Mouse (Mus musculus): ENCODE measurements around the gene Prkcq.

The Prkcq gene

GRCm38 (mm10) chr2:11171754-11172501 is at the start of gene Prkcq:
Gene Prkcq (plus strand): TSS chr2:11172108.
- DNase-seq: peak; percentile 17

DNA sequence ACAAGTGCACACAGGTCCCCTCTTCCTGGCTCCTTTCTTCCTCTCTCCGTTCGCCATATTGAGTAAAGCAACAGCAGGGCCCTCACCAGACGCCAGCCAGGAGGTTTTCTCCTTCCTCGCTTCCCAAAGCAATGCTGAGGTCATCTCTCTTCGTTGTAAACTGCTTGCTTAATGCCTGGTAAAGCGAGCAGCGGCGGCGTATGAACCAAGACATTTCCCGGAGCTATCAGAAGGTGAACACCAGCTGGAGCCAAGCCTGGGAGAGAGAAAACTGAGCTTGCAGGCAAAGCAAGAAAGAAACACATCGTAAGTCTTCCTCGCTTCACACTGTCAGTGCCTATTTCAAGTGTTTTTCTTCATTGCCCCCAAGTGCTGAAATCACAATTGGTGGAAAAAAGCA is 41.0 kb upstream of the Prkcq start:
- no peak for DNase-seq

- DNase-seq: no peak
Observed at GRCm38 (mm10) chr2:11135718-11136117, 36.2 kb upstream of the Prkcq start.

GRCm38 (mm10) chr2:11138076-11138475 is 33.8 kb upstream of the Prkcq start:
- DNase-seq: no peak

GRCm38 (mm10) chr2:11139518-11140152 is 32.3 kb upstream of the Prkcq start:
- DNase-seq: no peak

GRCm38 (mm10) chr2:11140385-11140784 is 31.5 kb upstream of the Prkcq start:
- DNase-seq: no peak

DNA sequence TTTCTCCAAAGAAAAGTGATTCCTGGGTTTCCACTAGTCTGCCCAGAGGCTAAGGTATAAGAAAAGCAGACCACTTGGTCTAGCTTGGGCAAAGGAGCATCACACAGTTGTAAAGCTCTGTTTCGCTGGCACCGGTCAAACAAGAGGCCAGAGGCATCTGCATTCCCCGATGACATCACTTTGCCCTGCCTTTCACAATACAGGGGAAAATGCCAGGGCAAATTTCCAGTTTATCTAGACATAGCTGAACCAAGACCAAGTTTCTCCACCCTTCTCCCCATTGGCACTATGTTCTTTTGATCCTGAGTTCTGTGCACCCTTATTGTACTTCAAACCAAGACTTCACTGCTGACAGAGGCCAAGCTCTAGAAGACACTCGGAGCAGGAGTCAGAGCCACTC is 22.8 kb upstream of the Prkcq start:
- no peak for DNase-seq

GRCm38 (mm10) chr2:11150975-11151374 is 20.9 kb upstream of the Prkcq start:
- DNase-seq: no peak

GRCm38 (mm10) chr2:11151655-11152323 is 20.1 kb upstream of the Prkcq start:
- no peak for DNase-seq

- no peak for DNase-seq
Observed at GRCm38 (mm10) chr2:11159641-11160040, 12.3 kb upstream of the Prkcq start.

- no peak for DNase-seq
Observed at GRCm38 (mm10) chr2:11160696-11161095, 11.2 kb upstream of the Prkcq start.

- no peak for DNase-seq
Observed at GRCm38 (mm10) chr2:11161336-11161735, 10.6 kb upstream of the Prkcq start.

GRCm38 (mm10) chr2:11162701-11163100 is 9.2 kb upstream of the Prkcq start:
- DNase-seq: no peak

DNA sequence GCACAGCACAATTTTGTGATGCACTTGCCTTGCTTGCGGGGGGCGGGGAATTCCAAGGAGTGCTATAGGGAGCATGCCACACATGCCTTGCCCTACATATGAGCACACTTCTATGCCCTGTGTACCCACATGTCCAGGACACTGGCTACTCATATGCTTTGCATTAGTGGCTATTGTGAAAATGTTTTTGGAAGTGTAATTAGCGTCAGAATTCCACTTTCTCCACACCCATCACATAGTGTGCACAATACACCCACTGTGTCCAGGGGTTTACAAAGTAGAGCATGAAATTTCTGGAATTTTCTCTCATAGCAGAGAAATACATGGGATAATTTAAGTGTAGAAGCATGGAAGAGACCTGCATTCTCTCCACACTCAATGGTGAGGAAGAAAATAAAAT is 7.7 kb upstream of the Prkcq start:
- DNase-seq: no peak

GRCm38 (mm10) chr2:11169721-11170335 is 2.1 kb upstream of the Prkcq start:
- no peak for DNase-seq

DNA sequence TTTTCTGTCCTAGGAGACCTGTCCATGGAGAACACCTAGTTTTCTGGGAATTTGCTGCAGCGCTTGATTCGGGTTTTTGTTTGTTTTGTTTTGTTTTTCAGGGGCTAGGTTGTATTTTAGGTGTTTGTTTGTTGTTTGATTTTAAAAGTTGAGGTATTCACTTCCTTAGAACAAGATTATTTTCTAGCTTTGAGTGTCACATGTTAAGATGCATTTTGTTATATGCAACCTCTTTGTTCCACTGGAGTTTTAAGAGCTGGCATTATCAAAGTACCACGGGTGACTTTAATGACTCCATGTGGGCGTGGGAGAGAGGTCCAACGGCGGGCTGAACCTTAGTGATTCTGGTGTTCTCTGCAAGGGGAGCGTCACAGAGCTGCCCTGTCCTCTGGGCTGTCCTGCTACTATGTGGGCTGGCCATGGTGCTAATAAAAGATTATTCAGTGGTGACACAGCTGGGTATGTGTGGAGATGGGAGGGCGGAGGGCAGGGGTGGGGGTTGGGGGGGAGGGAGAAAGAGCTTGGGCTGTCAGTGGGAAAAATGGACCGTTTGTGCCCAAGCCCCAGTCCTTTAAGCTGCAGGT is 1.0 kb downstream of the Prkcq start:
- DNase-seq: no peak

GRCm38 (mm10) chr2:11173521-11173920 is 1.6 kb downstream of the Prkcq start:
- DNase-seq: no peak

DNA sequence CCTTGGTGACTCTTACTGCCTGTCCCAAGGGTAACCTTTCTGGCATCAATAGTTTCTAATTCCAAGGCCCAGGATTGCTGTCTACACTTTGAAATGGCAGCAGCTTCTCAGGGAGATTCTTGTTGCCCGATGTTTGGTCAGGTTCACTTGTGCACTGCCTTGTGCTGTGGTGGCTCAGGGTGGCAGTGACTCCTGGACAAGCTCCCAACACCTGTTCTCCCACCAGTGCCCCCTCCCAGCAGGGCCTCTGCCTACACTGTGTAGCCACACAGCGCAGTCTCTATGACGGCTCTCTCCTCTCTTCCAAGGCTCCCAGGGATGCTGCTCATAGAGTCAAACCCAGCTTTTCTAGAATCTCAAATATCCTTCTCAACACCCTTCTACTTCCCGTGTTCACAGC is 2.2 kb downstream of the Prkcq start:
- DNase-seq: no peak

DNA sequence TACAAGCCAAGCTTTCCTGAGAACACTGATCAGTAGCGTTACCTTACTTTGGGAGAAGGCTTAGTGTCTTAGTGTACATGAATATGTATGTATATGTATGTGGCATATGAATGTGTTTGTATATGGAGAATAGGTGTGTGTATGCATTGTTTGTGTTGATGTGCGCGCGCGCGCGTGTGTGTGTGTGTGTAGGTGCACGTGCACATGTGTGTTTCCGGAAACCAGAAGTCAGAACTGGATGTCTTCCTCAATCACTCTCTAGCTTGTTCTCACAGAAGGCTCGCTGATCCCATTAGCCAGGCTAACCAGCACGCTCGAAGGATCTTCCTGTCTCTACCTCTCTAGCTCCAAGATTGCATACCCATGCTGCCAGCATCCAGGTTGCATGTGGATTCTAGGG is 6.0 kb downstream of the Prkcq start:
- DNase-seq: no peak

- DNase-seq: no peak
Observed at GRCm38 (mm10) chr2:11181510-11181909, 9.6 kb downstream of the Prkcq start.

DNA sequence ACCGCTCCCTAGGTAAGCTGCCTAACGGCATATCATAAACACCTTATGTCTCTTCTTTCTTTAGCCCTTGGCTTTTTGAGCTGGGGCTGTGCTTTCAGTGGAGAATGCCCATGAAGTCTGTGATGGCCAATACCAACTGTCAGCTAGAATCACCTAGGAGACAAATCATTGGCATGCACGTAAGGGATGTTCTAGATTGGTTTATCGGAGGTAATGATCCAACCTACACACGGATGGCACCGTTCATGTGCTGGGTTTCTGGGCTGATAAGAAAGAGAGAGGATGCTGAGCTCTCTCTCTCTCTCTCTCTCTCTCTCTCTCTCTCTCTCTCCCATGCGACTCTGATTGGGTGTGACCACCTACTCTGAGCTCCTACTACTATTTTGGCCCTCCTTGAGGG is 10.2 kb downstream of the Prkcq start:
- DNase-seq: no peak

DNA sequence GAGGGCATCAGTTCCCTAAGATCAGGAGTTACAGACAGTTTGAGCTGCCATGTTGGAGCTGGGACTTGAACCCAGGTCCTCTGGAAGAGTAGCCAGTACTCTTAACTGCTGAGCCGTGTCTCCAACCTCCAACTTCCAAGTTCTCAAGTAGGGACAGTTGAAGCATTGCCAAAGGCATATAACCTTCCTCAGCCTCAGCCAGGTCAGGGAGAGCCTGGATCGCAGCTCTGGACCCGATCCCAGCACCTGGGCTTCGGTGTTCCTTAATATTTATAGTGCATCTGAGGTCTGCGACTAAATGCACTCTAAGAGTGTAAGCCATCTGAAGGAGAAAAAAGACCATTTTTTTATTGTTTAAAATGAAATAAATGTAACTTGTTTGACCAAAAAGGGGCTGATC is 12.1 kb downstream of the Prkcq start:
- no peak for DNase-seq

DNA sequence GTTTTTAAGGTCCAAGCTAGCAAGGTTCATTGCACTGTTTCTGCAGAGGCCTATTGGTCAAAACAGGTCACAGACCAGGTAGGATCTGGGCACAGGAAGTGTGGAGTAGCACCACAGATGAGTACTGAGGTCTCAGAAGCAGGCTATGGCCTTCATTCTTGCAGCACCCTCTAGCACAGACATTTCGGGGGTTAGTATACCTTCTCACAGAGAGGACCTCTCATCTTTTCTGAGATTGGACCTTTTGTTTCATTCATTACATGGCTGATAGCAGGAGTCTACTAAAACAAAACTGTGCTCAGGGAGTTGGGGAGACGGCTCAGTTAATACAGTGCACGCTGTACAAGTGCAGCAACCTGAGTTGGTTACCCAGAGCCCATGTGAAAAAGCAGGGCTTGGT is 14.7 kb downstream of the Prkcq start:
- no peak for DNase-seq

All from cerebellum, adult 8-10 months (tissue).